Mouse (Mus musculus) myocyte (in vitro differentiated cells): Measurements from ENCODE around the gene Zfp131.

Experiments
- CEBPB ChIP-seq: IDR thresholded peaks from 2 replicates; pipeline ENCODE4 v1.6.1; 2011; ENCODE audit warnings: mild to moderate bottlenecking, moderate library complexity; ENCODE audit not compliant: poor library complexity, insufficient read depth, severe bottlenecking
- MAX ChIP-seq: IDR thresholded peaks from one replicate; pipeline ENCODE4 v1.6.1; 2011; ENCODE audit warnings: low read depth, mild to moderate bottlenecking, control low read depth
- POLR2A ChIP-seq: IDR thresholded peaks from one replicate; pipeline ENCODE4 v1.6.1; 2011; ENCODE audit warnings: low read depth, mild to moderate bottlenecking, control low read depth, moderate library complexity; ENCODE audit not compliant: insufficient read length
- REST ChIP-seq: IDR thresholded peaks from one replicate; pipeline ENCODE4 v1.6.1; 2011; ENCODE audit warnings: mild to moderate bottlenecking, control low read depth, moderate library complexity; ENCODE audit not compliant: insufficient read depth, insufficient read length
- SRF ChIP-seq: IDR thresholded peaks from one replicate; pipeline ENCODE4 v1.6.1; 2011; ENCODE audit warnings: low read depth; ENCODE audit not compliant: control insufficient read depth, insufficient read length

GRCm38 (mm10) chr13:119743470-119743869, 47.2 kb downstream of the Zfp131 start:
- TF ChIP-seq REST (no peak), POLR2A (no peak), CEBPB (no peak), SRF (no peak), MAX (no peak)
